Mouse (Mus musculus) kidney, postnatal 36 days (tissue): ENCODE measurements around the gene Gm36176.
"Not testable (repeated sequence)": the region's sequence is repeated elsewhere in the genome, so short reads cannot be mapped to it uniquely, and the experiment has no call there.

Experiments used
- DNase-seq, 2 experiments: peaks; one replicate each; pipeline ENCODE4 v3.0.0; 2021 to 2022; ENCODE audit warnings: mixed read lengths in 2 of 2

Gene Gm36176

DNA sequence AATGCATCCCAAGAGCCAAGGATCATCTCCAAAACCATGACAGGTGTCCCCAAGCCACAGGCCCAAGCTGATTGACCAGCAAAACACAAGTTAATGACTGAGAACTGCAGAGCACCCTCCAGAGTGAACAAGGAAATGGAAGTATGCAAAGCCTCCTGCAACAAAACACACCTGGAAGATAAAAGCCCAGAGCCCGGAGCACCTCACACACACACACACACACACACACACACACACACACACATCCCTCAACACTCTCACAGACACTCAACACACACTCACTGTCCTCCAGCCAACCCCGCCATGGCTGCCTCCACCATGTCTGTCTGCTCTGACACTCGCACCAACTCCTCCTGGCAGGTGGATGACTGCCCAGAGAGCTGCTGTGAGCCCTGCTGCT lies at the start of gene Gm36176:
Gm36176 (plus strand) TSS at position 301 of the 400 bp plus-strand sequence.
- no peak for DNase-seq

DNA sequence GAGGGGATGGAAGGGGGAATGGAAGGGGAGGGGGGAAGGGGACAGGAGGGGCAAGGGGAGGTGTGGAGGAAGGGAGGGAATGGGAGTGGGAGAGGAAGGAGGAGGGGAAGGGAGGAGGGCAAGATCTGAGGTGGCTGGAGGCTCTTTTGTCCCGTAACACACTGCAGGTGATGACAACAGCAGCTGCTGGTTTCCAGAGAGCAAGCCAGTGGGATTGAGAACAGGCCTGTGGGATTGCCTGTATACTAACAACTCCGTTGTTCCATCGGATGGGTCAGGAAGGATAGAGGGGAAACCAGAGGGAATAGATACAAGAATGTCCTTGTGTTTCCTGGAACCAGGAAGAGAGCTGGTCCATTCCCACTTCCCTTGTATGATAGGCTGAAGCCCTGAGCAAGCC lies 48.9 kb upstream of the Gm36176 start:
- no peak for DNase-seq

DNA sequence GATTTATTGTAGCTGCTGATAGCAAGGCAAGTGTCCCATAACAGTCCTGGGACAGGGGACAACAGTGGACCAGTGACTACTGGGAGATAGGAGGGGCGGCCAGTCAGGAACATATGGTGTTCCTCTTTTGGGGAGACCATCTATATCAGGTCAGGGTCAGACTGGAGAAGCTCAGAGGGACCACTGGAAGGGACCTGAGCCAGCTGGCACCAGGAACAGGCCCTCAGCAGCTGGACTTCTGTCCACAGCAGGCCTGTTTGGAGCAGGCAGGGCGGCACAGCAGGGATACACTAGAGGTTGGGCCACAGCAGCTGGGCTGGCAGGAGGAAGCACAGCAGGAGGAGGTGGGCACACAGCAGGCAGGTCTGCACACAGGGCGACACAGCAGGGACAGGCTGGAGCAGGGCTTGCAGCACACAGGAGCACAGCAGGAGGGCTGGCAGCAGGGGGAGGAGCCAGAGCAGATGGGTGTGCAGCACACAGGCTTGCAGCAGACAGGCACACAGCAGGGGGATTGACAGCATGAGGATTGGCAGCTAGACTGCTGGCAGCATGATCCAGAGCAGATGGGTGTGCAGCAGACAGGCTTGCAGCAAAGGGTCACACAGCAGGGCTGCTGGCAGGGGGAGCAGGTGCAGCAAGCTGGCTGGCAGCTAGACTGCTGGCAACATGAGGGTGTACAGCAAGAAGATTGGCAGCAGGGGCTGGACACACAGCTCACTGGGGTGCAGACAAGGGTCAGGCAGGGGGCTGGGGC lies 48.3 kb upstream of the Gm36176 start:
- not testable (repeated sequence) for DNase-seq

DNA sequence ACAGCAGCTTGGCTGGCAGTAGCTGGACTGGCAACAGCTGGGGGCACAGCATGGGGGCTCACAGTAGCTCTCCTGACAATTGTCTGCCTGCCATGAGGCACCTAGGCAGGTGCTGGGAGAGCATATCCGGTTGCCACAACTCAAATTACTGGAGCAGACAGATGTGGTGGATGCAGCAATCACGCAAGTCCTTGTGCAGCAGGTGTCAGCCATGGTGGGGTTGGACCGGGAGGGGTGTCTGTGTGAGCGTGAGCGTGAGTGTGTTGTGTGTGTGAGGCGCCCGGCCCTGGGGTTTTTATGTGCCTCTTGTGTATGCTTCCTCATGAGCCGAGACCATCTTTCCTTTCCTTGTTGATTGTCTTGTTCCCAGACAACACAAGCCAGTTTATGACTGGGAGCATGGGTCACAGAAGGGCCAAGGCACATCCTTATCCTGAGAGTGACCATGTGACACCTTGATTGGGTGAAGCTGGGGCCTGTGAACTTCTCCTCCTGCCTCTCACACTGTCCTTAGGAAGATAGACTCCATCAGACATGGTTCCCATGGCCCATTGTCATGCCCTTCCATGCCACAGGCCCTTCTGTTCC lies 47.6 kb upstream of the Gm36176 start, which contains the start of gene Gm19668:
Gm19668 (minus strand) TSS at position 213 of the 588 bp plus-strand sequence.
- DNase-seq: no peak

DNA sequence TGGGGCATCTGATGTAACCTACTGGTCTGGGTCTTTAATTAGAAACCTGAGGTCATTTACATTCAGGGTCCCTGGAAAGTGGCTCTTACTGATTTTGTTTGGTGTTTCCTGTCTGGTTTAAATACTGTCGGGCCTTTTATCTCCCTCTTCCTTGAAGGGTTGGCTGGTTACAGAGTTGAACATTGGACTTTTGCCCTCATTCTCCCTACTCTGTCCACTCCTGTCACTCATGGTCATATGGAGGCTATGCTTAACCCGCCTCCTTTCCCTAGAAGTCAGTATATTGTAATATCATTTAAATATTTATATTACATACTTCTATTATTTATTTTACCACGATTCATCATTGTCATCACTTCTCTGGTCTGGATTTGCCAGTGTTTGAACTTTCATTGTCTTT lies 42.5 kb upstream of the Gm36176 start:
- DNase-seq: no peak

DNA sequence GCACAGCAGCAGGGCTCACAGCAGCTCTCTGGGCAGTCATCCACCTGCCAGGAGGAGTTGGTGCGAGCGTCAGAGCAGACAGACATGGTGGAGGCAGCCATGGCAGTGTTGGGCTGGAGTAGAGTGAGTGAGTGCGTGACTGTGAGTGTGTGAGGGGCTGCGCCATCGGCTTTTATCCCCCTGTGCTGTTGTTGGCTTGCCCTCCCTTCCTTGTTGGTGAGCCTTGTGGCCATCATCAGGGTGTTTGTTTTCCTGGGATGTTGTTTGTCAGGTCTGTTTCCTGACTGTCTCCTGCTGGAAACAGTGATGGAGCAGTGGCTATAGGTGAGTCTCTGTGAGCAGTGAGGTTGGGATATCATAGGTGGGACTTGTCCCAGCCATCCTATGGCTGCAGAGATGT lies 34.9 kb upstream of the Gm36176 start, which contains the start of gene Gm9507:
Gm9507 (minus strand) TSS at position 101 of the 400 bp plus-strand sequence.
- DNase-seq: no peak

DNA sequence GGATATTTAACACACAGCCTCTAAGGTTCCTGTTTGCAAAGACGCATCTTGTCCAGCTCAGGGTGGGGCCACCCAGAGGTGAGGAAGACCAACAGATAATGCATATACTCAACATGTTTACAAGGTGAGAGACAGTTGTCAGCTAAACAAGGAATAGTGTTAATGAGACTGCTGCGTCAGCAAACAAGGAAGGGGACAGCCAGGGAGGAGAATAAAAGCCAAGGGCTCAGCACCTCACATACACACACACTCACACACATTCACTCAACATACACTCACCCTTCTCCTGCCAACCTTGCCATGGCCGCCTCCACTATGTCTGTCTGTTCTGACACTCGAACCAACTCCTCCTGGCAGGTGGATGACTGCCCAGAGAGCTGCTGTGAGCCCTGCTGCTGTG lies 32.2 kb upstream of the Gm36176 start, which contains the start of gene Gm2696:
Gm2696 (plus strand) TSS at position 301 of the 400 bp plus-strand sequence.
- no peak for DNase-seq

DNA sequence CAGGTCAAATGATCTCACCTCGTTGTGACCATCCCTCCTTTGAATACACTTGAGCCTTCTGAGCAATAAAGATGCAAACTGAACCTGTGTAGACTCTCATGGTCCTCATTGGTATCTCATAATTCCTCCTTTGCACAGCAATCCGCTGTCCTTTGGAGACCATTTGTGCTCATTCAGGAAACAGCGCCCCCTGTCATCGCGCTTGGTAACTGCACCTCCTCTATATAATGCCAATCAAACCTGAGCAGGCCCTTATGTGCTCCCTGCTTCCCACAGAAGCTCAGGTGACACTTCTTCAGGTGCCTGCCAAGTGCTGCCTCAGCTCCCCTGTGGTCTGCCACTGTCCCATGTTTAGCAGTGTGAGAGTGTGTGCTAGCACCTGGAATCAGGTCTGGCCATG lies 31.1 kb upstream of the Gm36176 start:
- peak; percentile 3 to 53 for DNase-seq

DNA sequence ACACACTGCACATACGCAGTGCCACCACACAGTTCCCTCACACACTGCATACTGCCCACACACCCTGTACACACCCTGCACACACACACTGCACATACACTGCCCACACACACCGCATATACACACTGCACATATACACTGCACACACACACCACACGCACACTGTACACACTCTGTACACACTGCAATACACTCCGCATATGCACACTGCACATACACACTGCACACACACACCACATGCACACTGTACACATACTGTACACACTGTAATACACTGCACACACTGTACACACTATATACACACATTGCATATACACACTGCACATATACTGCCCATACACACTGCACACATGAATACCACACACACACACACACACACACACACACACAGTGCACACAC lies 28.1 kb upstream of the Gm36176 start:
- no peak for DNase-seq

DNA sequence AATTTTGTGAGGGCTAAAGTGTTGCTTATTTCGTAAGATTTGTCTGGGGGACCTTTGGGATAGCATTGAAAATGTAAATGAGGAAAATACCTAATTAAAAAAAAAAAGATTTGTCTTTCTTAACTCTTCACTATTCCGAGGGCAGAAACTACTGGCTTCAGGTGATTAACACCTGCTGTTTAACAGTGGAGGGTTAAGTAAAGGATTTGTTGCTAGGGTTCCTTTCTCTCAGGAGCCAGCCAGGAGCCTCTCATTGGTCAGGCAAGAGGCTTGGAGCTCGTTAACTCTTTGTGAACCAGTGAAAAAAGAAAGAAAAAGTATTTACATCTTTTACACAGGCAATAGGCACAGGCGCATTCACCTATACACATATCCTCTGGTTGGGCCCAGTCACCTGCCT lies 27.4 kb upstream of the Gm36176 start:
- no peak for DNase-seq

DNA sequence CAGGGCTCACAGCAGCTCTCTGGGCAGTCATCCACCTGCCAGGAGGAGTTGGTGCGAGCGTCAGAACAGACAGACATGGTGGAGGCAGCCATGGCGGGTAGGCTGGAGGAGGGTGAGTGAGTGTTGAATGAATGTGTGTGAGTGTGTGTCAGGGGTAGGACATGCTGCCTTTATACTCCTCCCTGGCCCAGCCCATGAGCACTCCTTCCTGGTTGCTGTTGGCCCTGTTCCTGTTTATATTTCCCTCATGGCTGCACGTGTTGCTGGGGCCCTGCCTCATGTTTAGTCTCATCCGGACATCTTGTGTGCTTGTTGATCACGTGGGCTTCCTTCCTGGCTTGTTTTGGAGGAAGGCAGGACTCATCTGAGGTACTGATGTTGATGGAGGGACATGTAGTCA lies 19.7 kb upstream of the Gm36176 start, which contains the start of gene Krtap10-4:
Krtap10-4 (minus strand) TSS at position 145 of the 400 bp plus-strand sequence.
- DNase-seq: no peak

DNA sequence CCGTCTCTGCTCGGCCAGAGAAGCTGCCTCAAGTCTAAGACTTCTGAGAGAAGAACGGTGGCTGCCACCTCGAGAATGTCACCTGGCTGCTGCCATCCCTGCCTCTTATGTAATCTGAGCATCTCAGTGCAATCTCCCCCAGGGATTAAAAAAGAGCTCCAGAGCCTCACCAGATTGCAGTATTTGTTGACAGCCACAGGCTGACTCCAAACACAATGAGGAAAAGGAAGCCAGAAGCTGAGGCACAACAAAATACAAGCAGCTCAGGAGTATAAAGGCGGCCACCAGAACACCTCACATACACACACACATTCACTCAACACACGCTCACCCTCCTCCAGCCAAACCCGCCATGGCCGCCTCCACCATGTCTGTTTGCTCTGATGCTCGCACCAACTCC lies 11.0 kb upstream of the Gm36176 start, which contains the start of gene Krtap10-10:
Krtap10-10 (plus strand) TSS at position 301 of the 400 bp plus-strand sequence.
- no peak for DNase-seq

DNA sequence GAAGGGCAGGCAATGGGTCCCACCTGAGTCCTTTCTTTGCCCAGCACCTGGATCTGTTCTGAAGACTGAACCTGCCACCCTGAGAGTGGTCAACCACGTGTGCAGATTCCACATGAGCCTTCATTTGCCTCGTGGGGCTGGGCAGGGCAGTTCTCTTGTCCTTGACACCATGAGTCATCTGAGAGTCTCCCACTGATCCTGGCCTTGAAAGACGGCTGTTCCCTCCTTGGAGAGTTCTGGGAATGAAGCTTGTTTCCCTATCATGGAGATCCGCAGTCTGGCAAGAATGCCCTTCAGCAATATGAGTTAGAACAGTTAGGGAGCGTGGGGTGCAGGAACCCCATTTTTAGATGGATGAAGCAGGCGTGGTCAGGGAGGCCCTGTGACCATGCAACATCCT lies 7.6 kb upstream of the Gm36176 start:
- DNase-seq: no peak

DNA sequence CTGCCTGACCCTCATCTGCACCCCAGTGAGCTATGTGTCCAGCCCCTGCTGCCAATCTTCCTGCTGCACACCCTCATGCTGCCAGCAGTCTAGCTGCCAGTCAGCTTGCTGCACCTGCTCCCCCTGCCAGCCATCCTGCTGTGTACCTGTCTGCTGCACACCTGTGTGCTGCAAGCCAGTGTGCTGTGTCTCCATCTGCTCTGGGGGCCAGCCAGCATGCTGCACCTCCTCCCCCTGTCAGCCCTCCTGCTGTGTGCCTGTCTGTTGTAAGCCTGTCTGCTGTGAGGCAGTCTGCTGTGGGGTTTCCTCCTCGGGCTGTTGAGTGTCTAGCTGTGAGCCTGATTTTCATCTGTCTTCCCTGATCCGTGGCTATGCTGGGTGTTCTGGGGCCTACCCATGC lies 358 bp downstream of the Gm36176 start:
- DNase-seq: no peak

DNA sequence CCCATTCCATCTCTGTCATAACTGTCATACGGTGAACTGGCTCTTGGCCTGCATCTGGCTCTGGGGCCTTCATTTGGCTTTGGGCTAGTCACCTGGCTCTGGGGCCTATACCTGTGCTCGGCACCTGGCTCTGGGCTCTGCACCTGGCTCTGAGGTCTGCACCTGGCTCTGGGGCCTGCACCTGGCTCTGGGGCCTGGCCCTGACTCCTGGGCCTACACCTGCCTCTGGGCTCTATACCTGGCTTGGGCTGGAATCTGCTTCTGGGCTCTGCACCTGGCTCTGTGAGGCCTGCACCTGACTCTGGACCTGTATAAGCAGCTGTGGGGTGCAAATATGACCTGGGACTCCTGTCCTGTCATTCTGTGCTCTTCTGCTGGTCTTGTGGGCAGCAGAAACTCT lies 935 bp downstream of the Gm36176 start:
- no peak for DNase-seq

DNA sequence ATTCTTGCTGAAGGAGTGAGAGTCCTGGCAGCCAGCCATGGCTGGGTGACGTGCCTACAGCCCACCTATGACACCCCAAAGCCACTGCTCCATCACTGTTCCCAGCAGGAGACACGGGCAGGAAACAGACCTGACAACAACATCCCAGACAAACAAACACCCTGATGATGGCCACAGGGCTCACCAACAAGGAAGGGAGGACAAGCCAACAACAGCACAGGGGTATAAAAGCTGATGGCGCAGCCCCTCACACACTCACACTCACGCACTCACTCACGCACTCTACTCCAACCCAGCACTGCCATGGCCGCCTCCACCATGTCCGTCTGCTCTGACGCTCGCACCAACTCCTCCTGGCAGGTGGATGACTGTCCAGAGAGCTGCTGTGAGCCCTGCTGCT lies 6.0 kb downstream of the Gm36176 start, which contains the start of gene Gm10318:
Gm10318 (plus strand) TSS at position 301 of the 400 bp plus-strand sequence.
- no peak for DNase-seq

DNA sequence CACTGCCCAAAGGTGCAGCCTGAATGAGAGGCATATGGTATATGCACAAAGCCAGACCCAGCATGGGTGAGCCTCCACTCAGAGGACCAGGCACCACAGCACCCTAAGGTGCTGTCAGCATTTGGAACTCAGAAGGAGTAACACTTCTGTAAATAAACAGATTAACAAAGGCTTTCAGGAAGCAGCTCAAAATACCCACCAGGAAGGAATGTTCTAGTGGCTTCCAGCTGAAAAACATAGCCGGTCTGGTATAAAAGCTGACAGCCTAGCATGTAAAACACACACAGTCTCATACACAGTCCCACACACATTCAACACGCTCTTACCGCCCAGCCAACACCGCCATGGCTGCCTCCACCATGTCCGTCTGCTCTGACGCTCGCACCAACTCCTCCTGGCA lies 15.1 kb downstream of the Gm36176 start, which contains the start of gene Gm3285:
Gm3285 (plus strand) TSS at position 301 of the 400 bp plus-strand sequence.
- DNase-seq: no peak

DNA sequence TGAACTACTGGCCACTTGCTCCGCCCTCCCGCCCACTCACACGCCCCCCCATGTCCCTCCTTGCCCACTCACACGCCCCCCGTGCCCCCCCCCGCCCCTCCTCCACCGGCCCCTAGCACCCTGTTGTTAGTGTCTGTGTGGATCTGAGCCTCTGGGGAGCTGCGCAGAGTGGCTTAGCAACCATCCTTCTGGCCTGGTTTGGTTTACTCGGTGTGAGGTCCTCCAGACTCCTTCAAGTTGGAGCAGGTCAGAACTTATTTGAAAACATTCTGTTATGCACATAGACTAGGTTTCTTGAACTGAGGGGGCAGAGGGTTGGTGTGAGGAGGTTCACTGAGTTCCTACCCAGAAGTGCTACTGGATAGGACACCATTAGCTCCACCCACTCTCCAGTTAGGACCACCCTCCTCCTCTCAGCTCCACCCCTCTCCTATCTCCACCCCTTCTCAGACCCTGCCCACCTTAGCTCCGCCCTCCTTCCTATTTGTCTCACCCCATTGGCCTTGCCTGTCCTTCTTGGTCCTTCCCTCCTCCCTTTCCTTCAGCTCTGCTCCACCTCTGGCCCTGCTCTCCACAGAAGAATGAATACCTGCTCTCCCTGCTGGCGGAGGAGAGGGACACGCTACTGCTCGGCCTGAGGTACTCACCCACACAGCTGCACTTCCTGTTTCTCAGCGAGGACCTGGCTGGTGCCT lies 17.6 kb downstream of the Gm36176 start:
- peak; percentile 67 to 72 for DNase-seq

DNA sequence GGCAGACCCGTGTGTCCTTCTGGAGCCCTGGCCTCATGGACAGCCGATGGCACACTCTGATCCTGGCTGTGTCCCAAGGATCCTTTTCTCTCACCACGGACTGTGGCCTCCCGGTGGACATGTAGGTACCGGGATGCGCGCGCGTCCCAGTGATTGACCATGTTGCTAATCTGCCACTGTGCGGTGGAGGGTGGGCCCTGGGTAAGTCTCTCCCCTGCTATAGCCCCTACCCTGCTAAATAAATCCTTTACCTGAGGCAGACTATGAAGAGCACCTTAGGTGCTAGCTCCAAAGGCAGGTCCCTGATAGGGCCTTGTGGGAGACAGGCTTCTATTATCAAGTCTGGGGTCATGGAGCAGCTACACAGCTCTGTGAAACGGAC lies 18.1 kb downstream of the Gm36176 start:
- DNase-seq: no peak

DNA sequence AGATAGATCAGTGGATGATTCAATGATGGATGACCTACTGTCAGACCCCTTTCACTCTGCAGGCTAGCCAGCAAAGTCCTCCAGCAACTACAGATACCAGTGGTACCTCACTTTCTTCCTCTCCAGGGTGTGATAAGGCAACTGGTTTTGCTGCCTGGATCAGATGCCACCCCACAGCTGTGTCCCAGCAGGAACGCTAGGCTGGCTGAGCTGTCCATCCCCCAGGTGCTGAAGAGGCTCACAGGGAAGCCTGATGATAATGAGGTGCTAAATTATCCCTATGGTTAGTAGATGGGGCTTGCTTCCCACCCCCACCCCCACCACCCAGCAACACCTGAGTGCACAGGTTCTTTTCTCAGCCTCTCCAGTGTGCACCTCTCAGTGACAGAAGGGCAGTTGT lies 20.9 kb downstream of the Gm36176 start:
- DNase-seq: peak in 1 of 2 experiments; percentile 9

DNA sequence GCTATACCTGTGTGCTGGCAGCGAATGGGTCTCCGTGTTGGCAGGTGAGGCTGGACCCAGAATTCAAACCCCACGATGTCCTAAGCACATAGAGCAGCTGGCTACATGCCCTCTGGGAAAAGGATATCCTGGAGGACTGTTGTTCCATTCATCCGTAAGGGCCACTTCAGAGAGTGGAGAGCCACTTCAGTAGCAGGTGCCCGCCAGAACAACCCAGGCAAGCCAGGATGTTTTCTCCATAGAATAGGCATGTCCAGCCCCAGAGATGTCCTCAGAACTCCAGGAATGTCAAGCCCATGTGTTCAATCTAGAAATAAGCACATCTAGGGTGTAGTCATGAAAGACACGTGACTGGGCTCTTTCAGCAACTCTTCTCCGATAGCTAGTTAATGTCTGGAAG lies 23.0 kb downstream of the Gm36176 start:
- no peak for DNase-seq

DNA sequence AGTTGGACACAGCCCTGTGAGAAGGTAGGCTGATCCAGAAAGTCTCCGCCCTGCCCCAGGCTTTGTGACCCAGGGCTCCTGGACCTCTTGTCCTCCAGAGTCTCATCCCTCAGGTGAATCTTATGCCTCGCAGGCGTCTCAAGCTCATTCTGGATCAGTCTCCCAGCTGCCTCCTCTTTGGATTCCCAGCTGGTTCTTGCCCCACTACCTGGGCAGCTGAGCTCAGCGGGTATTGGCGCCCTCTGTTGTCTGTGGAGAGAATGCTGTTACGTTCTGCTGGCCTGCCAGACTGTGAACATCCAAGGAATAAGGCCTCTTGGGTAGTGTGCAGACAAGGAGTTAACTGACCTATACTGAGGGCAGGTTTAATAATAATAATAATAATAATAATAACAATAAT lies 32.4 kb downstream of the Gm36176 start:
- DNase-seq: peak; percentile 33 to 73

DNA sequence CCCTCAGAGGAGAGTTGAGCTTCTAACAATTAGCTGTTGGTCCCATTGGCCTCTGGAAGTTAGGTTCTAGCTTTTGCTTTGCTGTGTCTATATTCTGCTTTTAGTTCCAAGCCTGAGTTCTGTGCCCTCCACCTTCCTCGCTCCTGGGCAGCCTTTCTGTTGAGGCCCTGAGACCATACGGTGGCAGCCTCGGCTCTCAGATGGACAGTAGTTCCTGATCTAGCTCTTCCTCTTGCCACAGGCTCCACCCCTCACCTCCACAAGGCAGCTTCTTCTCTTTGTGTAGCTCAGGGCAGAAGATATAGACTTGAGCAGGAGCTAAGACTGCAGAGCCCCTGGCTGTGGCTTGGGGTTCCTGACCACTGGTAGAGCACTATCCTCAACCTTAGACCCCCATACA lies 33.7 kb downstream of the Gm36176 start:
- DNase-seq: no peak
